Mouse (Mus musculus) midbrain, embryonic 11.5 days (tissue): ENCODE results near the gene Trim2. TPM values are rescaled to one million over a fixed set of nuclear protein-coding genes. Genes with fewer than 3 reads are reported as not detected.
A peak's percentile ranks its signal among the peaks of the same experiment; 100 is the strongest.

Experiments
- ATAC-seq: fragments of 200-750 bp; cut with Nextera tagmentation; 2 replicates; pipeline ENCODE4 v1.8.0; 2017; ENCODE audit warnings: moderate TSS enrichment, moderate library complexity; ENCODE audit not compliant: low FRiP score
- DNase-seq: peaks from one replicate; pipeline ENCODE4 v3.0.0; 2015; ENCODE audit warnings: low spot score; ENCODE audit errors: missing footprints
- H3K27ac ChIP-seq: fragments of 300-500 bp; sonication (generic); 2 replicates; pipeline ENCODE4 v1.5.1; 2014; ENCODE audit warnings: low read depth, low read length
- H3K27me3 ChIP-seq: fragments of 300-500 bp; sonication (generic); 2 replicates; pipeline ENCODE4 v1.6.1; 2014; ENCODE audit warnings: mild to moderate bottlenecking, low read length, moderate library complexity, mixed read lengths; ENCODE audit not compliant: control insufficient read depth, insufficient read depth
- H3K36me3 ChIP-seq: fragments of 300-500 bp; sonication (generic); 2 replicates; pipeline ENCODE4 v1.6.1; 2014; ENCODE audit warnings: mild to moderate bottlenecking, low read length, moderate library complexity, mixed read lengths; ENCODE audit not compliant: control insufficient read depth, insufficient read depth
- H3K4me1 ChIP-seq: fragments of 300-500 bp; sonication (generic); 2 replicates; pipeline ENCODE4 v1.6.1; 2014; ENCODE audit warnings: low read length; ENCODE audit not compliant: control insufficient read depth, insufficient read depth
- H3K4me2 ChIP-seq: fragments of 300-500 bp; sonication (generic); 2 replicates; pipeline ENCODE4 v1.6.1; 2014; ENCODE audit warnings: mild to moderate bottlenecking, moderate library complexity
- H3K4me3 ChIP-seq: fragments of 300-500 bp; sonication (generic); 2 replicates; pipeline ENCODE4 v1.5.1; 2014; ENCODE audit warnings: low read depth, low read length
- H3K9ac ChIP-seq: fragments of 300-500 bp; sonication (generic); 2 replicates; pipeline ENCODE4 v1.6.1; 2014; ENCODE audit warnings: low read length
- H3K9me3 ChIP-seq: fragments of 300-500 bp; sonication (generic); 2 replicates; pipeline ENCODE4 v1.6.1; 2016; ENCODE audit warnings: low read length; ENCODE audit not compliant: control insufficient read depth
- WGBS: fragments of 180-500 bp; shearing (Covaris S2); extraction: QIAGEN DNeasy Blood & Tissue Kit; methylation state at CpG from one replicate; pipeline ENCODE4 v1.1.7; 2014; 5-methylcytosine and 5-hydroxymethylcytosine counted together
- polyA plus RNA-seq: library from polyadenylated mRNA; unstranded; fragments of >200 nt; fragmentation: Nextera tagmentation; extraction: Ambion mirVana; gene quantifications from 2 replicates; pipeline ENCODE4 v1.2.1, GENCODE M21; 2014

The Trim2 gene
- polyA plus RNA-seq, 1 experiment from 2014 or later = 128 TPM

GRCm38 (mm10) chr3:84301674-84302073 lies 5.0 kb downstream of the Trim2 start:
- Histone ChIP-seq H3K9ac (no peak overlapping the region), H3K4me2 (peak overlapping the region; percentile 79; the same call in 1 of the 2 replicates), H3K4me1 (peaks cover 28% of the 10 kb centered on the region), H3K27me3 (no peaks in the 10 kb centered on the region; the same call in 1 of the 2 replicates), H3K36me3 (no peaks in the 10 kb centered on the region), H3K27ac (no peak overlapping the region), H3K4me3 (peak overlapping the region; percentile 9; the same call in 1 of the 2 replicates), H3K9me3 (peaks cover under 1% of the 10 kb centered on the region; the same call in 1 of the 2 replicates)
- ATAC-seq (no peak), DNase-seq (peak; percentile 80)
- 87% methylated on average over 4 of the region's 4 CpGs for WGBS

- DNase-seq (peak; percentile 54), ATAC-seq (no peak)
- Histone ChIP-seq H3K27me3 (no peaks in the 10 kb centered on the region), H3K9me3 (no peaks in the 10 kb centered on the region), H3K4me2 (no peak overlapping the region), H3K36me3 (no peaks in the 10 kb centered on the region), H3K9ac (no peak overlapping the region), H3K27ac (no peak overlapping the region), H3K4me1 (peaks cover 26% of the 10 kb centered on the region), H3K4me3 (no peak overlapping the region)
- 68% methylated on average over 3 of the region's 3 CpGs for WGBS
These were observed 8.5 kb downstream of the Trim2 start for GRCm38 (mm10) chr3:84298186-84298585.

GRCm38 (mm10) chr3:84296676-84297075 lies 10.0 kb downstream of the Trim2 start:
- no peaks in the 10 kb centered on the region for H3K36me3 ChIP-seq
- 59% methylated on average over 2 of the region's 2 CpGs for WGBS
- DNase-seq (peak; percentile 56), ATAC-seq (no peak)
- no peak overlapping the region for H3K27ac ChIP-seq
- H3K9me3 ChIP-seq = no peaks in the 10 kb centered on the region
- H3K4me3 ChIP-seq = no peak overlapping the region
- no peak overlapping the region for H3K4me2 ChIP-seq
- peaks cover 16% of the 10 kb centered on the region; the same call in 1 of the 2 replicates for H3K4me1 ChIP-seq
- no peak overlapping the region for H3K9ac ChIP-seq
- no peaks in the 10 kb centered on the region for H3K27me3 ChIP-seq

GRCm38 (mm10) chr3:84294734-84295133 lies 11.9 kb downstream of the Trim2 start:
- H3K27ac ChIP-seq = no peak overlapping the region
- no peaks in the 10 kb centered on the region for H3K36me3 ChIP-seq
- peaks cover 13% of the 10 kb centered on the region; the same call in 1 of the 2 replicates for H3K4me1 ChIP-seq
- H3K4me2 ChIP-seq = no peak overlapping the region
- H3K4me3 ChIP-seq = no peak overlapping the region
- no peak overlapping the region for H3K9ac ChIP-seq
- DNase-seq (no peak), ATAC-seq (no peak)
- H3K9me3 ChIP-seq = no peaks in the 10 kb centered on the region
- H3K27me3 ChIP-seq = no peaks in the 10 kb centered on the region
- 62% methylated on average over 9 of the region's 9 CpGs for WGBS

- no peak overlapping the region for H3K4me3 ChIP-seq
- no peaks in the 10 kb centered on the region for H3K36me3 ChIP-seq
- ATAC-seq (no peak), DNase-seq (no peak)
- no peak overlapping the region for H3K9ac ChIP-seq
- 78% methylated on average over 13 of the region's 13 CpGs for WGBS
- no peak overlapping the region for H3K27ac ChIP-seq
- H3K4me1 ChIP-seq = peaks cover 13% of the 10 kb centered on the region; the same call in 1 of the 2 replicates
- H3K9me3 ChIP-seq = no peaks in the 10 kb centered on the region
- no peak overlapping the region for H3K4me2 ChIP-seq
- no peaks in the 10 kb centered on the region for H3K27me3 ChIP-seq
These were observed 12.7 kb downstream of the Trim2 start for GRCm38 (mm10) chr3:84293666-84294595.

GRCm38 (mm10) chr3:84292238-84292637 lies 14.4 kb downstream of the Trim2 start:
- no peaks in the 10 kb centered on the region for H3K36me3 ChIP-seq
- H3K4me3 ChIP-seq = no peak overlapping the region
- peaks cover 13% of the 10 kb centered on the region; the same call in 1 of the 2 replicates for H3K4me1 ChIP-seq
- DNase-seq (no peak), ATAC-seq (no peak)
- no peak overlapping the region for H3K27ac ChIP-seq
- H3K27me3 ChIP-seq = no peaks in the 10 kb centered on the region
- 86% methylated on average over 5 of the region's 5 CpGs for WGBS
- H3K4me2 ChIP-seq = no peak overlapping the region
- no peaks in the 10 kb centered on the region for H3K9me3 ChIP-seq
- H3K9ac ChIP-seq = no peak overlapping the region

GRCm38 (mm10) chr3:84288931-84289330 lies 17.7 kb downstream of the Trim2 start:
- no peak for DNase-seq
- H3K27ac ChIP-seq = no peak overlapping the region
- ATAC-seq = no peak
- no peak overlapping the region for H3K9ac ChIP-seq
- H3K9me3 ChIP-seq = no peaks in the 10 kb centered on the region
- peaks cover 16% of the 10 kb centered on the region for H3K4me1 ChIP-seq
- H3K27me3 ChIP-seq = no peaks in the 10 kb centered on the region
- H3K4me2 ChIP-seq = no peak overlapping the region
- 89% methylated on average over 4 of the region's 4 CpGs for WGBS
- H3K4me3 ChIP-seq = no peak overlapping the region
- H3K36me3 ChIP-seq = no peaks in the 10 kb centered on the region

- no peak for ATAC-seq
- Histone ChIP-seq H3K4me1 (peaks cover 13% of the 10 kb centered on the region), H3K36me3 (no peaks in the 10 kb centered on the region), H3K27ac (no peak overlapping the region), H3K4me3 (no peak overlapping the region), H3K27me3 (no peaks in the 10 kb centered on the region), H3K9ac (no peak overlapping the region), H3K9me3 (no peaks in the 10 kb centered on the region), H3K4me2 (no peak overlapping the region)
- WGBS = 91% methylated on average over 2 of the region's 3 CpGs
- DNase-seq = no peak
These were observed 19.4 kb downstream of the Trim2 start for GRCm38 (mm10) chr3:84287256-84287655.

- Histone ChIP-seq H3K4me1 (peaks cover 16% of the 10 kb centered on the region), H3K9me3 (no peaks in the 10 kb centered on the region), H3K27ac (no peak overlapping the region), H3K4me2 (no peak overlapping the region), H3K27me3 (no peaks in the 10 kb centered on the region), H3K9ac (no peak overlapping the region), H3K36me3 (no peaks in the 10 kb centered on the region), H3K4me3 (no peak overlapping the region)
- ATAC-seq (no peak), DNase-seq (no peak)
- 81% methylated on average over 5 of the region's 5 CpGs for WGBS
These were observed 20.4 kb downstream of the Trim2 start for GRCm38 (mm10) chr3:84286311-84286710.
